Mouse (Mus musculus): ENCODE measurements at regions not wholly inside any gene's neighbourhood (a gene's known extent, or its start where the extent isn't known, plus 50 kb on each side); places are given as distances from the start of the nearest gene placed in this dataset.
A peak's percentile ranks its signal among the peaks of the same experiment; 100 is the strongest.

GRCm38 (mm10) chr10:113161486-113161885, 232.7 kb upstream of the Atxn7l3b start:
- peaks cover 40% of the 10 kb centered on the region for H3K27me3 ChIP-seq
- ATAC-seq, result no peak
- no peak for TF ChIP-seq CTCF (IDR thresholded peaks at IDR 0.05)
- no peak for DNase-seq (ENCODE audit: low read depth, low spot score)
- ChIA-PET CTCF (no interaction called here), POLR2A (no interaction called here)
- in situ Hi-C loops (cut with MboI; ENCODE audit: low pct_unique_long_range_greater_than_20kb), result no loop called here

- POLR2A ChIA-PET, result no interaction called here
- in situ Hi-C loops (cut with MboI; ENCODE audit: low pct_unique_long_range_greater_than_20kb), result no loop called here
- peaks cover 46% of the 10 kb centered on the region for H3K27me3 ChIP-seq
- DNase-seq (ENCODE audit: low read depth, low spot score) (no peak), ATAC-seq (no peak)
- CTCF ChIA-PET, result no interaction called here
- no peak for TF ChIP-seq CTCF (IDR thresholded peaks at IDR 0.05)
These were observed 231.3 kb upstream of the Atxn7l3b start for GRCm38 (mm10) chr10:113160055-113160454.

- POLR2A ChIA-PET, result no interaction called here
- peaks cover 46% of the 10 kb centered on the region for H3K27me3 ChIP-seq
- in situ Hi-C loops (cut with MboI; ENCODE audit: low pct_unique_long_range_greater_than_20kb), result no loop called here
- DNase-seq (ENCODE audit: low read depth, low spot score) (no peak), ATAC-seq (no peak)
- CTCF ChIA-PET, result no interaction called here
- TF ChIP-seq CTCF (IDR thresholded peaks at IDR 0.05), result no peak
These were observed 230.2 kb upstream of the Atxn7l3b start for GRCm38 (mm10) chr10:113158988-113159387.

- ChIA-PET CTCF (no interaction called here), POLR2A (no interaction called here)
- in situ Hi-C loops (cut with MboI; ENCODE audit: low pct_unique_long_range_greater_than_20kb), result no loop called here
- H3K27me3 ChIP-seq, result peaks cover 14% of the 10 kb centered on the region
- no peak for ATAC-seq
- no peak for DNase-seq (ENCODE audit: low read depth, low spot score)
- TF ChIP-seq CTCF (IDR thresholded peaks at IDR 0.05), result no peak
These were observed 212.8 kb upstream of the Atxn7l3b start for GRCm38 (mm10) chr10:113141606-113142005.

GRCm38 (mm10) chr10:113114999-113115398, 186.2 kb upstream of the Atxn7l3b start:
- POLR2A ChIA-PET, result no interaction called here
- in situ Hi-C loops (cut with MboI; ENCODE audit: low pct_unique_long_range_greater_than_20kb), result no loop called here
- TF ChIP-seq CTCF (IDR thresholded peaks at IDR 0.05), result no peak
- CTCF ChIA-PET, result no interaction called here
- H3K27me3 ChIP-seq, result peaks cover 19% of the 10 kb centered on the region
- ATAC-seq (no peak), DNase-seq (ENCODE audit: low read depth, low spot score) (no peak)

- ATAC-seq (no peak), DNase-seq (ENCODE audit: low read depth, low spot score) (no peak)
- ChIA-PET POLR2A (no interaction called here), CTCF (no interaction called here)
- in situ Hi-C loops (cut with MboI; ENCODE audit: low pct_unique_long_range_greater_than_20kb), result no loop called here
- H3K27me3 ChIP-seq, result peaks cover 10% of the 10 kb centered on the region
- peak; percentile 27 for TF ChIP-seq CTCF (IDR thresholded peaks at IDR 0.05)
These were observed 177.1 kb upstream of the Atxn7l3b start for GRCm38 (mm10) chr10:113105771-113106430.

- ATAC-seq, result no peak
- DNase-seq (ENCODE audit: low read depth, low spot score), result no peak
- in situ Hi-C loops (cut with MboI; ENCODE audit: low pct_unique_long_range_greater_than_20kb), result no loop called here
- H3K27me3 ChIP-seq, result peaks cover 10% of the 10 kb centered on the region
- ChIA-PET POLR2A (no interaction called here), CTCF (no interaction called here)
- no peak for TF ChIP-seq CTCF (IDR thresholded peaks at IDR 0.05)
These were observed 176.5 kb upstream of the Atxn7l3b start for GRCm38 (mm10) chr10:113105301-113105700.
